Mouse (Mus musculus) ES-Bruce4 (cell line): ENCODE measurements around the gene Ldlr. TPM values are rescaled to one million over a fixed set of nuclear protein-coding genes. Genes with fewer than 3 reads are reported as not detected.
"Not testable (repeated sequence)": the region's sequence is repeated elsewhere in the genome, so short reads cannot be mapped to it uniquely, and the experiment has no call there.

Source experiments
- H3K27ac ChIP-seq: 2 replicates; pipeline ENCODE4 v1.5.1; 2012; ENCODE audit warnings: low read length, inconsistent platforms; ENCODE audit not compliant: insufficient read depth
- H3K27me3 ChIP-seq: 2 replicates; pipeline ENCODE4 v1.6.1; 2012; ENCODE audit warnings: mild to moderate bottlenecking, low read length, inconsistent platforms; ENCODE audit not compliant: control insufficient read depth, poor library complexity, insufficient read depth, severe bottlenecking
- H3K36me3 ChIP-seq: 2 replicates; pipeline ENCODE4 v1.6.1; 2012; ENCODE audit warnings: inconsistent platforms, mild to moderate bottlenecking, low read length, moderate library complexity; ENCODE audit not compliant: control insufficient read depth, poor library complexity, insufficient read depth, severe bottlenecking
- H3K4me1 ChIP-seq: one replicate; pipeline ENCODE4 v1.8.1; 2011; ENCODE audit warnings: low read length; ENCODE audit not compliant: control insufficient read depth, insufficient read depth
- H3K4me3 ChIP-seq: 2 replicates; pipeline ENCODE4 v1.5.1; 2011; ENCODE audit warnings: low read depth, mild to moderate bottlenecking, low read length
- H3K9ac ChIP-seq: 2 replicates; pipeline ENCODE4 v1.6.1; 2012; ENCODE audit warnings: low read depth, mild to moderate bottlenecking, inconsistent platforms; ENCODE audit not compliant: poor library complexity, severe bottlenecking
- H3K9me3 ChIP-seq: replicated peaks from 2 replicates; pipeline ENCODE4 v1.6.1; 2012; ENCODE audit warnings: mild to moderate bottlenecking, low read length, inconsistent platforms; ENCODE audit not compliant: control insufficient read depth, poor library complexity, insufficient read depth, severe bottlenecking
- CTCF ChIP-seq: IDR thresholded peaks from one replicate; pipeline ENCODE4 v1.8.1; 2011; ENCODE audit warnings: low read depth, low read length
- EP300 ChIP-seq: IDR thresholded peaks from 2 replicates; pipeline ENCODE4 v1.6.1; 2011; ENCODE audit warnings: low read depth, low read length; ENCODE audit not compliant: insufficient read depth
- POLR2A ChIP-seq: IDR thresholded peaks from one replicate; pipeline ENCODE4 v1.8.1; 2011; ENCODE audit warnings: low read length; ENCODE audit not compliant: insufficient read depth
- polyA plus RNA-seq: library from polyadenylated mRNA; stranded (reverse); fragments of >200 nt; gene quantifications from 2 replicates; pipeline ENCODE4 v1.2.4, GENCODE M21; 2011; ENCODE audit warnings: low read depth; ENCODE audit not compliant: missing spikeins, insufficient read depth, insufficient read length

Ldlr gene
- polyA plus RNA-seq, 1 experiment = 79.3 TPM

DNA sequence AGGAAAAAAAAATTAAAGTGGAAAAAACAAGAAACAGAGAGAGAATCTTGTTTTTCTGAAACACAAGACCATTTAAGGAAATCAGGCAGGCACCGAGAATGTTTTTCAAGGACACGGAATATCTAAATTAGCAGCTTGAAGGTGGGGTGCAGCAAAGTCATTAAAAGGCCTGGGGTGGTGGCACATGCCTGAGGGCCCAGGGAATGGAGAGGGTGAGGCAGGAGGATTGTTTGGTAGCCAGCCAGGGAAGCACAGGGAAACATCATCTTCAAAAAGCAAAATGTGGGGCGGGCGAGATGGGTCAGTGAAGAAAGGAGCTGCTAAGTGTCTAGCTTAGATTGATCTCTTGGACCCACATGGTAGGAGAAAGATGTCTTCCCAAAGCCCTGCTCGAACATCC lies 64.4 kb downstream of the Ldlr start:
- no peak for TF ChIP-seq POLR2A
- TF ChIP-seq EP300 = peak; percentile 58; the same call in 1 of the 2 replicates
- no peak for TF ChIP-seq CTCF
- Histone ChIP-seq H3K27me3 (no peaks in the 10 kb centered on the region), H3K9ac (peak overlapping the region; percentile 60), H3K36me3 (peaks cover 19% of the 10 kb centered on the region), H3K27ac (peak overlapping the region; percentile 95), H3K9me3 (no peaks in the 10 kb centered on the region), H3K4me1 (peaks cover 2% of the 10 kb centered on the region), H3K4me3 (peak overlapping the region; percentile 19; the same call in 1 of the 2 replicates)

DNA sequence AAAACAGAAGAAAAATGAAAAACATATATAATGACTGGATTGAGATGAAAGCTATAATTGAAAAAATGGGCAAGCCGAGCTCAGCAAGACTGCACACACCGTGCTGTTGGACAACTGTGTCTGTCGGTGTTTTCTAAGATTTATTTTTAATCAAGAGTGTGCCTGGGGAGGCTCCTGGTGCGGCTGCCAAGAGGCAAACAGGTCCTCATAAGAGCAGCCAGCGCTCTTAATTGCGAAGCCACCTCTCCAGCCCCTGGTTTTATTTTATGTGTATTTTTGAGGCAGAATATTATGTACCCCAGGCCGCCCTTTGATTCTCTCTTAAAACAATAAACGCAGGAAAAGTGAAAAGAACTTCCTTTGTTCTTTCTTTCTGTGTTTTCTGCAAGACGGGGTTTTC lies 65.0 kb downstream of the Ldlr start:
- H3K4me1 ChIP-seq = peaks cover 2% of the 10 kb centered on the region

DNA sequence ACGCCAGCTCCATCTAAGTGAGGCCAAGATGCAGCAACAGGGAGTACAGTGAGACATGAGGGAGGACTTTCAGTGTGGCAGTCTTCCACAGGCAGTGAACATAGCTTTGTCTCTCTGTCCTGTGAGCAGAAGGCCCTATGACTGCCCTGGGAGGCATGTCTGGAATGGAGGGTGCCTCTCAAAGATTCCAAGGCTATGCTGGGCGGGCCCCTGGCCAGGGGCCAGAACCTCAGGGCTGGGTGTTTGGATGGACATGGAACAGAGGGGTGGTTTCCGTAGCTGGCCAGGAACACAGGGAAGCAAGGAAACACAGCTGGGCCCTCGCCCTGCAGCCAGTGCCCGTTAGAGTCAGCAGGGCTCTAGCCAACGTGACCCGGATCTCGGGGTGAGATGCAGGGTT lies 68.6 kb downstream of the Ldlr start:
- Histone ChIP-seq H3K9ac (no peak overlapping the region), H3K27me3 (no peaks in the 10 kb centered on the region), H3K4me3 (no peak overlapping the region), H3K4me1 (peaks cover 2% of the 10 kb centered on the region), H3K9me3 (no peaks in the 10 kb centered on the region), H3K36me3 (peaks cover 35% of the 10 kb centered on the region), H3K27ac (no peak overlapping the region)
- TF ChIP-seq CTCF = no peak
- no peak for TF ChIP-seq POLR2A
- TF ChIP-seq EP300 = no peak

More for the DNA sequence above, 65.0 kb downstream of the Ldlr start:
- Histone ChIP-seq H3K36me3 (peaks cover 20% of the 10 kb centered on the region), H3K9me3 (no peaks in the 10 kb centered on the region), H3K9ac (peak overlapping the region; percentile 60), H3K27ac (peak overlapping the region; percentile 95), H3K27me3 (no peaks in the 10 kb centered on the region), H3K4me3 (no peak overlapping the region)
- TF ChIP-seq EP300 = no peak
- no peak for TF ChIP-seq POLR2A
- TF ChIP-seq CTCF = no peak

DNA sequence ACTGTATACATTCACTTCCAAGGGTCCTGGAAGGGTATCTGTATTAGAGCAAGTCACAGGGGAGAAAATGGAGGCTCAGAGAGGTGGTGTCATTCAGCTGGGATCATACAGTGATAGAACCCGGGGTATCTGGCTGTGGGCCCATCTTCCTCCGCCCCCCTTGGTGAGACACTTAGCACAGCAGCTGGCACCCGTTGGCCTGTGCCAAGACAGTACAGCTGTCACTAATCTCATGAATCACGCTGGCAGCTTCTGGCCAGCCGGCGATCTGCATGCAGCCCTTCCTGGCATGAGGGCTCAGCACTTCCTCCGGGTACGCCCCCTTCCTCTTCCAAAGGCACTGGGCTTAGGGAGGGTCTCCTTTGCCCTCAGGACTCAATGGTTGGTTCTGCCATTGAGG lies 69.4 kb downstream of the Ldlr start:
- Histone ChIP-seq H3K4me3 (no peak overlapping the region), H3K9me3 (no peaks in the 10 kb centered on the region), H3K9ac (no peak overlapping the region), H3K4me1 (peaks cover 2% of the 10 kb centered on the region), H3K27me3 (no peaks in the 10 kb centered on the region), H3K27ac (no peak overlapping the region), H3K36me3 (peaks cover 35% of the 10 kb centered on the region)
- TF ChIP-seq EP300 (no peak), POLR2A (no peak), CTCF (no peak)

DNA sequence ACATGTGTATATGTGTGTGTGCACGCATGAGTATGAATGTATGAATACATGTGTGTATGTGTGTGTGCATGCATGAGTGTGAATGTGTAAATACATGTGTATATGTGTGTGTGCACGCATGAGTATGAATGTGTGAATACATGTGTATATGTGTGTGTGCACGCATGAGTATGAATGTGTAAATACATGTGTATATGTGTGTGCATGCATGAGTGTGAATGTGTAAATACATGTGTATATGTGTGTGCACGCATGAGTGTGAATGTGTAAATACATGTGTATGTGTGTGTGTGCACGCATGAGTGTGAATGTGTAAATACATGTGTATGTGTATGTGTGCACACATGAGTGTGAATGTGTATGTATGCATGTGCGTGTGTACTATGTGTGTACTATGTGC lies 70.2 kb downstream of the Ldlr start:
- H3K9me3 ChIP-seq, H3K27me3 ChIP-seq, H3K27ac ChIP-seq, H3K9ac ChIP-seq, H3K4me1 ChIP-seq, H3K4me3 ChIP-seq: not testable (repeated sequence)
- peaks cover 35% of the 10 kb centered on the region for H3K36me3 ChIP-seq

DNA sequence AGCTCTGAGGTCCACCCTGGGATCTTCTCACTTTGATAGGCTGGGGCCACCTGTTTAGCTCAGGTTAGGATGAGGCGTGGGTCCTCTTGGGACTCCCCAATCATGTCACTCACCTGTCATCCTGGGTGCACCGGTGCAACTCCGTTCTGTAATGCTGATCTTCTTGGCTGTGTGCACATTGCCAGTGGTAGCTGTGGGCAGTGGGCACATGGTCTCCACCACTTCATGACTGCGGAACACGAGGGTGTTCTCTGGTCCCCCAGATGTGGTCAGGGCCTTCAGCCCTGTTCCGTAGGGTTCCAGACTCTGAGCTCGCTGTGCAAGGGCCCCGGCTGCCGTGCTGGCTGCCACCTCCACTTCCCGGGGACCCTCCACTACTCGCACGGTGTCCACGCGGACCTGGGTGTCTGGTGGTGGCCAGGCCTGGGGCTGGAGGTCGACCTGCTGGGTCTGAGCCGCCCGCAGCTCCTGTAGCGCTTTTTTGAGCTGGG lies 71.1 kb downstream of the Ldlr start:
- no peaks in the 10 kb centered on the region for H3K27me3 ChIP-seq
- no peak overlapping the region for H3K27ac ChIP-seq
- H3K4me3 ChIP-seq = peak overlapping the region; percentile 31; the same call in 1 of the 2 replicates
- H3K36me3 ChIP-seq = peaks cover 32% of the 10 kb centered on the region
- H3K9me3 ChIP-seq = no peaks in the 10 kb centered on the region
- peaks cover 2% of the 10 kb centered on the region for H3K4me1 ChIP-seq
- peak overlapping the region; percentile 43 for H3K9ac ChIP-seq
- TF ChIP-seq POLR2A (no peak), CTCF (no peak), EP300 (no peak)
